Mouse (Mus musculus) cortical plate, adult 2 months (tissue): Measurements from ENCODE around the gene Myo9b. TPM values are rescaled to one million over a fixed set of nuclear protein-coding genes. Genes with fewer than 3 reads are reported as not detected.

ENCODE experiments used
- H3K27ac ChIP-seq: fragments of 200-500 bp; 2 replicates; pipeline ENCODE4 v1.5.1; 2012; ENCODE audit warnings: low read length, control low read depth, inconsistent platforms; ENCODE audit not compliant: insufficient read depth
- H3K4me1 ChIP-seq: fragments of 200-500 bp; 2 replicates; pipeline ENCODE4 v1.6.1; 2011; ENCODE audit warnings: low read length; ENCODE audit not compliant: control insufficient read depth, insufficient read depth
- H3K4me3 ChIP-seq: fragments of 200-500 bp; 2 replicates; pipeline ENCODE4 v1.5.1; 2011; ENCODE audit warnings: mild to moderate bottlenecking, low read length, control low read depth; ENCODE audit not compliant: insufficient read depth
- CTCF ChIP-seq: fragments of 200-500 bp; IDR thresholded peaks from 2 replicates; pipeline ENCODE4 v1.5.1; 2011; ENCODE audit warnings: mild to moderate bottlenecking, control low read depth, low read length; ENCODE audit not compliant: insufficient read depth; ENCODE audit errors: extremely low read depth
- POLR2A ChIP-seq: fragments of 200-500 bp; IDR thresholded peaks from 2 replicates; pipeline ENCODE4 v1.6.1; 2011; ENCODE audit warnings: mild to moderate bottlenecking, low read length, control low read depth; ENCODE audit not compliant: insufficient read depth; ENCODE audit errors: extremely low read depth
- polyA plus RNA-seq: library from polyadenylated mRNA; depleted of rRNA; stranded (reverse); fragments of >200 nt; gene quantifications from 2 replicates; pipeline ENCODE4 v1.2.3, GENCODE M21; 2012

Myo9b gene
- polyA plus RNA-seq, 1 experiment, result 28.5 TPM

DNA sequence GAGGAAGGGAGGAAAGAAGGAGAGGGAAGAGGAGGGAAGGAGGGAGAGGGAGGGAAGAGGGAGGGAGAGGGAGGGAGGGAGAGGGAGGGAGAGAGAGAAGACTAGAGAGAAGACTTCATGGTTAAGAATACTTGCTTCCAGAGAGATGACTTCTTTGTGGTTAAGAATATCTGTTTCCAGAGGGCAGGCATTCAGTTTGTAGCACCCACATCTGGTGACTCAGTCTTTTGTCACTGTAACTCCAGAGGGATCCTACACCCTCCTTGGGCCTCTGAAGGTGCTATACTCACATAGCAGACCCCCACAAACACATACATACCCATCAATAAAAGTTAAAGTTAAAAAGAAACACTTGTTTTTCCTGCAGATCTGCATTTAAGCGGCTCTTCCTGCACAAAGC is 79.0 kb downstream of the Myo9b start:
- no peak overlapping the region for H3K4me3 ChIP-seq
- H3K27ac ChIP-seq, result no peak overlapping the region
- no peak for TF ChIP-seq POLR2A
- TF ChIP-seq CTCF, result no peak
- no peaks in the 10 kb centered on the region for H3K4me1 ChIP-seq

DNA sequence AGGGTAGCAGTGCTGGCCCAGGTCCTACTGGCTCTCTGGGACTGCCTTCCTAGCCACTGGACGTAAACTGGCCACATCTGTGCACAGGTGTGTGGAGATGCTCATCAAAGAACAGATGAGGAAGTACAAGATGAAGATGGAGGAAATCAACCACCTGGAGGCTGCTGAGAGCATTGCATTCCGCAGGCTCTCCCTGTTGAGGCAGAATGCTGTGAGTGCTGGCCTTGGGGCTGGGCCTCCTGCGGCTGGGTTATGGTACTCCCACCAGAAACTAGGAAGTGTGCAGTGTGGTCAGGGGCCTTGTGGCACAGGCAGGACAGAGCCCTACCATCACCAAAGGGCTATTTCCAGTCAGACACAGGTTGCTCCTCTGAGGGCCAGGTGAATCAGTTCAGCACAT is 85.5 kb downstream of the Myo9b start:
- H3K4me3 ChIP-seq, result no peak overlapping the region
- TF ChIP-seq CTCF, result no peak
- no peak for TF ChIP-seq POLR2A

DNA sequence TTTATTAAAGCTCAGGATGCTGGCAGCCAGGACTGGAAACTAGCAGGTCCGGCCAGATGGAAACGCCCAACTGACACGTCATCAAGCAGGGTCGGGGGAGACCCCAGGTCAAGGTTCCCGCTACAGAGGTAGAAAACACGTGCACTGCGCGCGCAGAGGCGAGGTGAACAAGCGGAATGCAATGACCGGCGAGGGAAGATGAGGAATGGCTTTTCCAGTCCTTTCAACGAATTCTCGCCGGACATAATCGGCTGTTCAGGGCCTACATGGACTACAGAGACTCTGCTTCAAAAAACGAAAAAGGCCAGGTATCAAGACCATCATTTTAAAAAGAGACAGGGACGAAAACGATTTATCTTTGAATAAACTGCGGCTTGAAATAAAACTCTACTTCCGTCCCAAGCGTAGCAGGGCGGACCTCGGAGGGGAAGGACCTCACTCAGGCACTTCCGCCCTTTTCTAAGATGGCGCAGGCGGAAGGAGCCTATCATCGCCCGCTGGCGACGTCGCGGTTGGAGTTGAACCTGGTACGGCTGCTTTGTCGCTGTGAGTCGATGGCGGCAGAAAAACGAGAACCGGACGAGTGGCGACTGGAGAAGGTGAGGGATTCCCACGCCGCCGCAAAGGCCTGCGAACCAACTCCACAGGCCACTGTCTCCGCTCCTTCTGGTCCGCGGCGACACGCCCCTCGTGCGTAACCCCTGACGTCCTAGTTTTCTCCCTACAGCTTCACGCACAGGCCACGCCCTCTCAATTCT is 94.4 kb downstream of the Myo9b start, which contains the start of gene Use1:
Gene Use1 (plus strand): TSS at position 78 of the 758 bp plus-strand sequence.
- Histone ChIP-seq H3K4me3 (peak within 1 kb of the TSS; percentile 53), H3K27ac (peak within 1 kb of the TSS; percentile 89), H3K4me1 (no peaks in the 10 kb centered on the region; the same call in 1 of the 2 replicates)
- peak; percentile 72 for TF ChIP-seq POLR2A
- no peak for TF ChIP-seq CTCF

More for the DNA sequence above, 85.5 kb downstream of the Myo9b start:
- Histone ChIP-seq H3K4me1 (no peaks in the 10 kb centered on the region), H3K27ac (no peak overlapping the region)

DNA sequence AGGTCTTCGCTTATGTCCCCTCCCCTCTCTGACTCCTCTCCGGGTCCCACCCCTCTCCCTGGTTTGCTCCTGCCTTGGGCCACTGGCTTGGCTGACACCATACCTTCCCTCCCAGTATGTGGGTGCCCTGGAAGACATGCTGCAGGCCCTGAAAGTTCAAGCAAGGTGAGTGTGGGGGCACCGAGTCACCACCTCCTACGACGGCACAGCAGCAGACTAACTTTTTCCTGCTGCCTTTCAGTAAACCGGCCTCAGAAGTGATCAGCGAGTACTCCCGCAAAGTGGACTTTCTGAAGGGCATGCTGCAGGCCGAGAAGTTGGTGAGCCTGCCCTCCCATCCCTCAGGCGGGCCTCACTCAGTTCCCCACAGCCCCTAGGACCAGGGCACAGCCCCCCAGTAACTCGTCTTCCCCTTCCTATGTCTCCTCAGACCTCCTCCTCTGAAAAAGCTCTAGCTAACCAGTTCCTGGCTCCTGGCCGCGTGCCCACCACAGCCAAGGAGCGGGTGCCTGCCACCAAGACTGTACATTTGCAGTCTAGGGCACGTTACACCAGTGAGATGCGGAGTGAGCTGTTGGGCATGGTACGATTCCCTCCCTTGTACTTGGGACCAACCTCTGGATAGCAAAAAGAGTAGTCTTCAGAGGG is 95.1 kb downstream of the Myo9b start:
- H3K4me3 ChIP-seq, result peak overlapping the region; percentile 53
- peak overlapping the region; percentile 89 for H3K27ac ChIP-seq
- no peaks in the 10 kb centered on the region; the same call in 1 of the 2 replicates for H3K4me1 ChIP-seq
- TF ChIP-seq POLR2A (no peak), CTCF (no peak)

DNA sequence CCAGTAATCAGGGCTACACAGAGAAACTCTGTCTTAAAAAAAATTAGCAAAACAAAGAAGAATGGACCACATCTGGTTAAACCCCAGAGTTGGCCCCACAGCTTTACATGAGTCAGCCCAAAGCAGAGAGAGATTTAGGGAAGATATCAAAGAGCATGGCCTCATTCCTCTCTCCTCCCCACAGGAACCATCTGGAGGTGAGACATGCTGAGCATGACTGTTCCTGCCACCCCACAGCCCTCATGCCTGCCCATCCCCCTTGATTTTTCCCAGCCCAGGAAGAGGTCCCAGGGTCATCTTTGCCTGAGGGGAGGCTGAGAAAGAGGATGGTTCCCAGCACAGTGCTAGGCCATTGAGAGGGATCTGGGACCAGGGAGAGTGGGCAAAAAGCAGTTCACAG is 95.9 kb downstream of the Myo9b start:
- Histone ChIP-seq H3K27ac (no peak overlapping the region), H3K4me1 (no peaks in the 10 kb centered on the region; the same call in 1 of the 2 replicates), H3K4me3 (no peak overlapping the region; the same call in 1 of the 2 replicates)
- TF ChIP-seq POLR2A, result no peak
- no peak for TF ChIP-seq CTCF

DNA sequence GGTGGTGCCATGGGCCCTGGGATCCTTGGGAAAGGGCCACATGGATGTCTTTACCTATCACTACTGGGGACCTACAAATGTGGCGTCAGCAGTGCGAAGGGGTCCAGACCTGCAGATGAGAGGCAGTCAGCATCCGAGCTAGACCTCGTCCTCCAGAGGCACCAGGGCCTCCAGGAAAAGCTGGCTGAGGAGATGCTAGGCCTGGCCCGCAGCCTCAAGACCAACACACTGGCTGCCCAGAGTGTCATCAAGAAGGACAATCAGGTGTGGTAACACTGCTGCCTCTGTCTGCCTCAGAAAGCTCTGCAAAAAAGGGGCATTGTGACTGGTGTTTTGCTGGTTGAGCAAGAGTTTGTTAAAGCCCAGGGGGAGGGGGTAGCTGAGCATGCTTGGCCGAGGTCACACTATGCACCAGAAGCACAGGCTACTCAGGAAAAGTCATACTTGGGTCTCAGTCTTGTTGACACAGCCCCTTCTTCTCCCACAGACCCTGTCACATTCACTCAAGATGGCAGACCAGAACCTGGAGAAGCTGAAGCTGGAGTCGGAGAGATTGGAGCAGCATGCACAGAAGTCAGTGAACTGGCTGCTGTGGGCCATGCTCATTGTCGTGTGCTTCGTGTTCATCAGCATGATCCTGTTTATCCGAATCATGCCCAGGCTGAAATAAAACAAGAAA is 96.7 kb downstream of the Myo9b start:
- H3K4me3 ChIP-seq, result no peak overlapping the region
- TF ChIP-seq POLR2A (no peak), CTCF (no peak)
- no peak overlapping the region for H3K27ac ChIP-seq
- no peaks in the 10 kb centered on the region; the same call in 1 of the 2 replicates for H3K4me1 ChIP-seq

DNA sequence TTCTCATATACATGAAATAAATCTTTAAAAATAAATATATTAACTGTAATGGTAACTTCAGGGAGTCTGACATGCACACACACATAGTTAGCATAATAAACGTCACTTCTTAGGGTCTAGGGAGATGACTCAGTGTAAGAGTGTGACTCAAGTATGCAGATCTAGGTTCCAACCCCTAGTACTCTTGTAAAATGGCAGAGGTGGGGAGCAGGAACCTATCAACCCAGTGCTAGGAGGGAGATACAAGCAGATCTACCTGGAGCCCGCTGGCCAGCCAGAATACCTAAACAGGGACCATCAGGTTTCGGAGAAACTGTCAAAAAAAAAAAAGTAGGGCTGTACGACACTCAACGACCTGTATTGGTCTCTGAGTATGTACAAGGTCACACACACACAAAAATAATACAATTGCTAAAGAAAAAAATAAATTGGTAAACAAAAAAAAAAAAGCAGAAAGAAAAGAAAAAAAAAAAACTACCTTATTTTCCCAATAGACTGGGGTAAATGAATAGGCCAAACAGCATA is 98.3 kb downstream of the Myo9b start:
- peak overlapping the region; percentile 61 for H3K4me3 ChIP-seq
- TF ChIP-seq POLR2A (no peak), CTCF (no peak)
- no peaks in the 10 kb centered on the region; the same call in 1 of the 2 replicates for H3K4me1 ChIP-seq
- no peak overlapping the region for H3K27ac ChIP-seq

DNA sequence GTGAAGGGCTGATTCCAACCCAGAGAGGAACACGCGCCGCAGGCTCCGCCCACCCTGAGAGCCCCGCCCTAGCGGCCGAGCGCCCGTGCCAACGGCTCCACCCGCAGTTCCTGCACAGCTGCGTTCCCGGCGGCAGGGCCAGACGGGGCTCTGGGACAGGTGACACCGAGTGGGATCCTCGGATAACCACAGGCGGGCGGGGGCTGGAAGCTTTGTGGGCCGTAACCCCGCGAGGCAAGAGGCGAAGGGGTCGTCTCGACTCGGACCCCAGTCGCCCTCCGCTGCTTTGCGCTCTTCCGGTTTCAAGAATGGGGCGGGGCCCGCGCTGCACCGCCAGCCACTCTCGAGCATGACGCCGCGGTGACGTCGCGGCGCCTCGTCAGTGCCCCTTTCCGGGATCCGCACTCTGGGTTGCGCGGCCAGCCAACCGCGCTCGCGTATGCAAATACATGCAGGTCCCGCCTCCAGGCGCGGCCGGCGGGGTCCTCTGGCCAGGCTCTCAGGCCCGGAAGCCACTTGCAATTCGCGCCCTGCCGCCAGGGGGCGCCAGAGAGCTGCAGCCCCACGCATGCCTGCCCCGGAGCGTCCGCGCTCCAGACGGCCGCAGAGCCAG is 98.8 kb downstream of the Myo9b start, which contains the start of gene Ocel1:
Gene Ocel1 (plus strand): TSS at position 63 of the 613 bp plus-strand sequence.
- H3K4me1 ChIP-seq, result peaks cover under 1% of the 10 kb centered on the region; the same call in 1 of the 2 replicates
- peak within 1 kb of the TSS; percentile 61 for H3K4me3 ChIP-seq
- peak; percentile 59 for TF ChIP-seq CTCF
- TF ChIP-seq POLR2A, result peak; percentile 71
- peak within 1 kb of the TSS; percentile 98 for H3K27ac ChIP-seq

DNA sequence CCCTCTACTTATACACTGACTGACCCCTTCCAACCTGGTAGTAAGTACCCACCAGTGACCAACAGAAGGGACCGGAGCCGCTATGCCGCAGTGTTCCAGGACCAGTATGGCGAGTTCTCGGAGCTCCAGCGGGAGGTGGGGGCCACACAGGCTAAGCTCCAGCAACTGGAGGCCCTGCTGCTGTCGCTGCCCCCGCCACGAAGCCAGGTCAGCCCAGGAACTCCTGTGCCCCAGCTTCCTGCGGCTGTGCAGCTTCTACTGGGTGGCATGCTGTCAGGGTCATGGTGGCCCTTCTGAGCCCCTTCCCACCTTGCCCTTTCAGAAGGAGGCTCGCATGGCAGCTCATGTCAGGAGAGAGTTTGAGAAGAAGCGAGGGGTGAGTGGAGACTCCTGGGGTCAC is 99.9 kb downstream of the Myo9b start:
- H3K4me1 ChIP-seq, result 0 out of 2 replicates have a peak, but pooled peaks cover 2% of the 10 kb centered on the region
- H3K4me3 ChIP-seq, result no peak overlapping the region
- TF ChIP-seq CTCF, result no peak
- TF ChIP-seq POLR2A, result no peak
- H3K27ac ChIP-seq, result no peak overlapping the region
